Comparison of ENCODE assay signal across 36 mouse cellular contexts in the genomic region with DNA sequence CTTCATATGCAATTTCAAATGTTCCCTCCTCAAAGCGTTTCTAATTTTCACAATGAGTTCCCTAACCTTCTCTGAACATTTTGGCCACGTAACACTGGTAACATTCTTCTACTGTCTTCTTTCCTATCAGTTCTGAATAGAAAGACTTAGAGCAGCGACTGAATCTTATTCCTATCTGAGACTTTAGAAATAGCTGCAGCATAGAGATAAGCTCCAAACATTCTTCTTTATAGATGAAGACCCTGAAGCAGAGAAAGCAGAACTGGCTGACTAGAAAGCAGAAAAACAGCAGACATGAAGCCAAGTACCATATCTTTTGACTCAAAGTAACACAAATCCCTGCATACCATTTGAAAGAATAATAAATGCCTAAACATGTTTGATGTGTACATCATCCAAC. TPM values are rescaled to one million over a fixed set of nuclear protein-coding genes. Genes with fewer than 3 reads are reported as not detected.
"Had no signal": no experiment of that assay in that cellular context is flagged by ENCODE, and none has a peak within 500 bp of the region (broad histone marks: within the 10 kb centered on the region; RNA-seq: fewer than 3 reads in every experiment).

No protein-coding gene starts in this region.

- H3K4me2 ChIP-seq: limb, embryonic 12.5 days; limb, embryonic 13.5 days; limb, embryonic 15.5 days; liver, embryonic 11.5 days; liver, embryonic 12.5 days; liver, embryonic 13.5 days; liver, embryonic 15.5 days; lung, embryonic 14.5 days; lung, embryonic 15.5 days; midbrain, embryonic 11.5 days; midbrain, embryonic 12.5 days; midbrain, embryonic 13.5 days; midbrain, embryonic 15.5 days; neural tube, embryonic 12.5 days had no signal

- H3K27me3 ChIP-seq: limb, embryonic 15.5 days; liver, embryonic 12.5 days; liver, embryonic 13.5 days; liver, embryonic 15.5 days; lung, embryonic 15.5 days; megakaryocyte, embryonic 14.5 days; midbrain, embryonic 12.5 days; midbrain, embryonic 13.5 days; midbrain, embryonic 15.5 days; neural tube, embryonic 12.5 days had no signal

- H3K4me1 ChIP-seq: limb, embryonic 12.5 days; limb, embryonic 15.5 days; liver, embryonic 12.5 days; liver, embryonic 13.5 days; liver, embryonic 15.5 days; megakaryocyte, embryonic 14.5 days; midbrain, embryonic 15.5 days had no signal

- ATAC-seq: liver, embryonic 12.5 days; liver, postnatal 0 days; lung, postnatal 0 days; midbrain, embryonic 13.5 days; midbrain, embryonic 15.5 days; midbrain, embryonic 16.5 days had no signal

- H3K9ac ChIP-seq: limb, embryonic 12.5 days; limb, embryonic 13.5 days; limb, embryonic 15.5 days; liver, embryonic 12.5 days; liver, embryonic 13.5 days; liver, embryonic 14.5 days; liver, embryonic 15.5 days; liver, postnatal 0 days; lung, embryonic 14.5 days; lung, embryonic 15.5 days; midbrain, embryonic 12.5 days; midbrain, embryonic 13.5 days; midbrain, embryonic 15.5 days; neural tube, embryonic 12.5 days had no signal

- DNase-seq: left cerebral cortex, postnatal 4 days; liver; liver, embryonic 13.5 days; liver, postnatal 0 days; lung, adult 18-20 months; lung, adult 2 months; lung, embryonic 14.5 days; lung, postnatal 10 days; lung, postnatal 14 days; lung, postnatal 36 days; lung, postnatal 4 days; midbrain, embryonic 14.5 days had no signal

- H3K4me3 ChIP-seq: limb, embryonic 10.5 days; limb, embryonic 12.5 days; limb, embryonic 13.5 days; limb, embryonic 15.5 days; liver, embryonic 12.5 days; liver, embryonic 13.5 days; liver, embryonic 15.5 days; lung, embryonic 15.5 days; megakaryocyte, embryonic 14.5 days; midbrain, embryonic 10.5 days; midbrain, embryonic 12.5 days; midbrain, embryonic 13.5 days; midbrain, embryonic 15.5 days; myocyte; neural tube, embryonic 12.5 days had no signal

- H3K36me3 ChIP-seq: limb, embryonic 10.5 days; limb, embryonic 12.5 days; limb, embryonic 13.5 days; limb, embryonic 15.5 days; liver, embryonic 12.5 days; liver, embryonic 13.5 days; liver, embryonic 15.5 days; lung, embryonic 15.5 days; midbrain, embryonic 10.5 days; midbrain, embryonic 12.5 days; midbrain, embryonic 13.5 days; midbrain, embryonic 15.5 days; neural tube, embryonic 12.5 days had no signal

- H3K9me3 ChIP-seq: limb, embryonic 10.5 days; limb, embryonic 12.5 days; limb, embryonic 13.5 days; limb, embryonic 15.5 days; liver, embryonic 12.5 days; liver, embryonic 13.5 days; liver, embryonic 15.5 days; lung, embryonic 15.5 days; midbrain, embryonic 10.5 days; midbrain, embryonic 12.5 days; midbrain, embryonic 13.5 days; midbrain, embryonic 15.5 days; neural tube, embryonic 12.5 days had no signal

- H3K27ac ChIP-seq: limb, embryonic 10.5 days; limb, embryonic 12.5 days; limb, embryonic 13.5 days; limb, embryonic 15.5 days; liver, embryonic 12.5 days; liver, embryonic 13.5 days; liver, embryonic 14.5 days; liver, embryonic 15.5 days; lung, embryonic 15.5 days; macrophage; midbrain, embryonic 10.5 days; midbrain, embryonic 12.5 days; midbrain, embryonic 13.5 days; midbrain, embryonic 15.5 days; neural tube, embryonic 12.5 days had no signal

RNA-seq across cellular contexts. Expression of a gene that starts 39.4 kb away (rescaled TPM):
- total RNA-seq: megakaryocyte progenitor cell, adult 5-6 weeks; megakaryocyte, adult 5-6 weeks; megakaryocyte-erythroid progenitor cell, adult 5-6 weeks had no signal
- polyA plus RNA-seq: liver, adult 2 months; macrophage had no signal
